Mouse (Mus musculus) thymus, adult 2 months (tissue): Measurements from ENCODE around the gene Olfr777. TPM values are rescaled to one million over a fixed set of nuclear protein-coding genes. Genes with fewer than 3 reads are reported as not detected.
"Not testable (repeated sequence)": the region's sequence is repeated elsewhere in the genome, so short reads cannot be mapped to it uniquely, and the experiment has no call there.

Experiments
- DNase-seq: peaks from one replicate; pipeline ENCODE4 v3.0.0; 2021
- H3K27ac ChIP-seq: fragments of 200-500 bp; 2 replicates; pipeline ENCODE4 v1.5.1; 2012; ENCODE audit warnings: low read length, control low read depth; ENCODE audit not compliant: control insufficient read depth, insufficient read depth
- H3K27me3 ChIP-seq: fragments of 200-500 bp; 2 replicates; pipeline ENCODE4 v1.6.1; 2012; ENCODE audit warnings: mild to moderate bottlenecking, low read length, moderate library complexity, mixed read lengths; ENCODE audit not compliant: control insufficient read depth, insufficient read depth
- H3K36me3 ChIP-seq: fragments of 200-500 bp; 2 replicates; pipeline ENCODE4 v1.6.1; 2012; ENCODE audit warnings: mild to moderate bottlenecking, low read length, moderate library complexity; ENCODE audit not compliant: control insufficient read depth, insufficient read depth
- H3K4me1 ChIP-seq: fragments of 200-500 bp; replicated peaks from 2 replicates; pipeline ENCODE4 v1.6.1; 2012; ENCODE audit warnings: low read length; ENCODE audit not compliant: control insufficient read depth, insufficient read depth
- H3K4me3 ChIP-seq: fragments of 200-500 bp; 2 replicates; pipeline ENCODE4 v1.5.1; 2012; ENCODE audit warnings: mild to moderate bottlenecking, low read length, control low read depth, moderate library complexity; ENCODE audit not compliant: control insufficient read depth, insufficient read depth
- CTCF ChIP-seq: fragments of 200-500 bp; IDR thresholded peaks from 2 replicates; pipeline ENCODE4 v1.5.1; 2012; ENCODE audit warnings: mild to moderate bottlenecking, control low read depth, low read length, moderate library complexity, borderline replicate concordance; ENCODE audit not compliant: control insufficient read depth, poor library complexity, insufficient read depth; ENCODE audit errors: extremely low read depth
- POLR2A ChIP-seq: fragments of 200-500 bp; IDR thresholded peaks from 2 replicates; pipeline ENCODE4 v1.6.1; 2012; ENCODE audit warnings: mild to moderate bottlenecking, low read length, control low read depth, moderate library complexity; ENCODE audit not compliant: control insufficient read depth, poor library complexity, insufficient read depth; ENCODE audit errors: extremely low read depth
- WGBS: fragments of 180-500 bp; shearing (Covaris S2); methylation state at CpG from one replicate; pipeline ENCODE4 v1.1.7; 2018; 5-methylcytosine and 5-hydroxymethylcytosine counted together
- polyA plus RNA-seq: library from polyadenylated mRNA; depleted of rRNA; stranded (reverse); fragments of >200 nt; gene quantifications from 2 replicates; pipeline ENCODE4 v1.2.3, GENCODE M21; 2012; rRNA removed

Olfr777 gene
- not detected in 2 replicates for polyA plus RNA-seq

DNA sequence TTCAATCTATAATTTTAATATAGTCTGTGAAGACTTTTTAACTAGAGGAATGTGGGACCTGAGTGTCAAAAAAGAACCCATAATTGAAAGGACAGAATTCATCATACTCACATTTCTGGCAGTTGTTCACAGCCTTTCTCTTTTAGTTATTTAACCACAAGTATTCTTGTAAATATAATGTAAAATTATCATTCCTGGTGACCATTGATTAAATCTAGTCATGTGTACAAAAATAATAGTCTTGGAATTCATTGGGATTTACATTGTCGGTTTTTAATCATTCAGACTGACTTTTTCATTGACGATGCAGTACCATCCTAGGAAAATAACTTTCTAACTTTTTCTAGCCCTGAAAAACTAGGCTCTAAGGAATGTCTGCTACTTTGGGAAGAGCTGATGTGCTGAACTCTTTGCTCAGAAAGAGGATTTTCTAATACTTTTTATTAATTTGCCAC, at the start of gene Olfr777:
Gene Olfr777, minus strand, starts transcription at position 405 of the 455 bp plus-strand sequence.
- DNase-seq: no peak
- Histone ChIP-seq H3K4me3 (no peak within 1 kb of the TSS), H3K36me3 (no peaks in the 10 kb centered on the region), H3K27me3 (no peaks in the 10 kb centered on the region), H3K27ac (no peak within 1 kb of the TSS), H3K4me1 (no peaks in the 10 kb centered on the region)
- TF ChIP-seq CTCF: no peak
- TF ChIP-seq POLR2A: no peak
- 96% methylated on average over 2 of the region's 2 CpGs for WGBS

DNA sequence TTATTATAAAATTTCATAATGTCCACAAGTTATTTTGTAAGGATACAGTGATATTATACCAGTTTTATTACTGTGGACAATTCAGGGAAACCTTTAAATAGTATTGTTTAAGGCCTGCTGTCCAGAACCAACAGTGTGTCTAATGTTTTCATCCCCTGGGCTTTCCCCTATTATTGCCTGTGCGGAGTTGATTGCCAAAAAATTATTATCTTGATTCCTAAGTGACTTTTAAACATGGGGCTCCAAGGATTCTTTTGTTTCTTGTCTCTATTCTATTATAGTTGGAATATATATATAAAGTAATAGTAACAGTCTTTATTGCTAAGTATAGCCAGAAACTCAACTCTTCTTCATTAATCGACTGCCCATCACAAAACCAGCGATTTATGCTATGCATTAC, 46.5 kb upstream of the Olfr777 start, which contains the start of gene Olfr780:
Gene Olfr780, plus strand, starts transcription at position 301 of the 400 bp plus-strand sequence.
- WGBS: 91% methylated on average over 3 of the region's 3 CpGs
- Histone ChIP-seq H3K36me3 (no peaks in the 10 kb centered on the region), H3K27ac (no peak within 1 kb of the TSS), H3K4me1 (no peaks in the 10 kb centered on the region), H3K4me3 (no peak within 1 kb of the TSS), H3K27me3 (no peaks in the 10 kb centered on the region)
- DNase-seq: no peak
- TF ChIP-seq POLR2A (no peak), CTCF (no peak)

DNA sequence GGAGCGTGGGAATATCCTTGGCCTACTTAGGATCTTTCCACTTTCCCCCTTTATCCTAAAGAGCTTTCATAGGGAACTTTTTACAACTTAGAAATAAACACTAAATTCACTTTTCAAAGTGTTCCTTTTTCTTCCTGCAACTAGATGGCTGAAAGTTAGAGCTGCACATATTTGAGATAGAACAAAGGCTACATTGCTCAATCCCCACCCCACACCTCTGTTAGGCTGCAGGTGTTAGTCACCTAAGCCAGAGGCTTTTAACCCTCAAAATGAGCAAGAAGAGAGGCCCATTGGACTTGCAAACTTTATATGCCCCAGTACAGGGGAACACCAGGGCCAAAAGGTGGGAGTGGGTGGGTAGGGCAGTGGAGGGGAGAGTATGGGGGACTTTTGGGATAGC, 42.2 kb upstream of the Olfr777 start:
- not testable (repeated sequence) for H3K36me3 ChIP-seq, H3K4me1 ChIP-seq, H3K27ac ChIP-seq, H3K27me3 ChIP-seq, H3K4me3 ChIP-seq, DNase-seq
- 60% methylated on average over 1 of the region's 1 CpGs for WGBS

DNA sequence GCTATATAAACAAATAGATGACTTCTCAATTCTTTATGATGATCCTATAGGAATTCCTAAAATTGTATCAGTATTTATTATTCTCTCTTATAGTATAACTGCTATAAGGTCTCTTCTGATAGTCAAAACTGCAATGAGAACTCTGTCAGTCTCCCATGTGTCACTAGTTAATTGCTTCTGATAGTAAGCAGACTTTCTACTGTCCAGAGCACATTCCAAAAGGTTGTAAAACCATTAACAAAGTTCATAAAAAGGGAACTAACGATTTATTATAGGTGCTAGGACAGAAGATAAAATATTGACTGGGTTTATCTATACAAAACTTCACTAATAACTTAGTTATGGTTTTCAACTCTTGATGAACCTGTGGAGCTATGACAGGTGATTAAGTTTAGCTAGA, 41.7 kb upstream of the Olfr777 start:
- H3K4me3 ChIP-seq, H3K27me3 ChIP-seq, H3K36me3 ChIP-seq, H3K27ac ChIP-seq, DNase-seq, H3K4me1 ChIP-seq: not testable (repeated sequence)
- WGBS: 55% methylated on average over 1 of the region's 1 CpGs

DNA sequence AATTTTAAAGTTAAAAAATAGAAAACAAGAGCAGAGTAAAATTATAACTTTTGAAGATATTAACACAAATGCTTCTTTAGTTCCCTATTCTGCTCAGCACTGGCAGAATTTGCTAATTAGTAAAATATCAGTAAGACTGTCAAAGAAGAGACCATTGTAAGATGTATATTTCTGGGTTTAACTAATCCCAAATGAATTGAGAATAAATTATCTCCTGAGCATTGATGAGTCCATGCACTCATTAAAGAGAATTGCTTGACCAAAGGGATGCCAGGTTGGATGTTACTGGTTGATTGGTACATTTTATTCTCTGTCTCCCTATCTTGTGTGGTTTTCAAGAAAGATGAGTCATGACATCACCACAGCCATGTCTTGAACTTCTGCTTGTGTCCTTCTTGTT, 12.5 kb downstream of the Olfr777 start, which contains the start of gene Olfr776:
Gene Olfr776, plus strand, starts transcription at position 301 of the 400 bp plus-strand sequence.
- H3K27me3 ChIP-seq: no peaks in the 10 kb centered on the region
- DNase-seq: no peak
- no peak within 1 kb of the TSS for H3K27ac ChIP-seq
- H3K4me3 ChIP-seq: no peak within 1 kb of the TSS
- H3K36me3 ChIP-seq: no peaks in the 10 kb centered on the region
- TF ChIP-seq POLR2A: no peak
- no peak for TF ChIP-seq CTCF
- H3K4me1 ChIP-seq: no peaks in the 10 kb centered on the region

DNA sequence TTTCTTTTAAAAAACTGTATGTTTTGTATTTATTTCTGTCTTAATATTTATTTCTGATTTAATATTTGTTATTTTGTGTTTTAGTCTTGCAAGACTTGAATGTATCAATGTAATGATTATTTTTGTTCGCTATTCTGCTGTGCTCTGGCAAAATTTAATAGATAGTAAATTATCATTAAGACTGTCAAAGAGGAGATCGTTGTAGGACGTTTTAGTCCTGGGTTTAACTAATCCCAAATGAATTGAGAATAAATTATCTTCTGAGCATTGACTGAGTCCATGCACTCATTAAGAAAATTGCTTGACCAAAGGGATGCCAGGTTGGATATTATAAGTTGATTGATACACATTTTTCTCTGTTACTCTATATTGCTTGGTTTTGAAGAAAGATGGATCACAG, 23.2 kb downstream of the Olfr777 start, which contains the start of gene Olfr775:
Gene Olfr775, plus strand, starts transcription at position 301 of the 400 bp plus-strand sequence.
- 82% methylated on average over 3 of the region's 3 CpGs for WGBS
- TF ChIP-seq CTCF (no peak), POLR2A (no peak)
- DNase-seq: no peak

DNA sequence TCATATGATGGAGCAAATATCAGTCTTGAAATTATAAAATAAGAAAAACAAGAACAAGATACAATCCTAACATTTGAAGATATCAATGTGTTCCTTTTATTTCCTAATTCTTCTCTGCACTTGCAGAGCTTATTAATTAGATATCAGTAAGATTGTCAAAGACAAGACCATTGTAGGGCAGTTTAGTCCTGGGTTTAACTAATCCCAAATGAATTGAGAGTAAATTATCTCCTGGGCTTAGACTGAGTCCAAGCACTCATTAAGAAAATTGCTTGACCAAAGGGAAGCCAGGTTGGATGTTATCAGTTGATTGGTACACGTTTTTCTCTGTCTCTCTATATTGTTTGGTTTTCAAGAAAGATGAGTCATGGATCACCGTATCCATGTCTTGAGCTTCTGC, 35.4 kb downstream of the Olfr777 start, which contains the start of gene Olfr774:
Gene Olfr774, plus strand, starts transcription at position 301 of the 400 bp plus-strand sequence.
- Histone ChIP-seq H3K27me3 (no peaks in the 10 kb centered on the region), H3K36me3 (no peaks in the 10 kb centered on the region), H3K4me1 (no peaks in the 10 kb centered on the region), H3K27ac (no peak within 1 kb of the TSS), H3K4me3 (no peak within 1 kb of the TSS)
- TF ChIP-seq POLR2A (no peak), CTCF (no peak)
- WGBS: 83% methylated on average over 2 of the region's 2 CpGs
- no peak for DNase-seq

More for the DNA sequence above, 23.2 kb downstream of the Olfr777 start, which contains the start of gene Olfr775:
- Histone ChIP-seq H3K27me3 (no peaks in the 10 kb centered on the region), H3K27ac (no peak within 1 kb of the TSS), H3K4me1 (no peaks in the 10 kb centered on the region), H3K36me3 (no peaks in the 10 kb centered on the region), H3K4me3 (no peak within 1 kb of the TSS)
